Mouse (Mus musculus) forebrain, embryonic 14.5 days (tissue): Measurements from ENCODE around the gene Tmem235. TPM values are rescaled to one million over a fixed set of nuclear protein-coding genes. Genes with fewer than 3 reads are reported as not detected.

Source experiments
- ATAC-seq: fragments of 200-750 bp; cut with Nextera tagmentation; 2 replicates; pipeline ENCODE4 v1.8.0; 2017; ENCODE audit warnings: mild to moderate bottlenecking, moderate library complexity
- DNase-seq: peaks from one replicate; pipeline ENCODE4 v3.0.0-alpha.2; 2015; ENCODE audit warnings: low spot score
- H3K27ac ChIP-seq: fragments of 300-500 bp; sonication (generic); 2 replicates; pipeline ENCODE4 v1.5.1; 2014; ENCODE audit warnings: low read depth, mild to moderate bottlenecking, control low read depth, low read length, moderate library complexity
- H3K27me3 ChIP-seq: fragments of 300-500 bp; sonication (generic); replicated peaks from 2 replicates; pipeline ENCODE4 v1.6.1; 2014; ENCODE audit warnings: low read length, control low read depth, mixed read lengths; ENCODE audit not compliant: control insufficient read depth, insufficient read depth
- H3K36me3 ChIP-seq: fragments of 300-500 bp; sonication (generic); 2 replicates; pipeline ENCODE4 v1.6.1; 2014; ENCODE audit warnings: low read length, control low read depth; ENCODE audit not compliant: control insufficient read depth, insufficient read depth
- H3K4me1 ChIP-seq: fragments of 300-500 bp; sonication (generic); 2 replicates; pipeline ENCODE4 v1.6.1; 2014; ENCODE audit warnings: antibody characterized with exemption, low read length, control low read depth; ENCODE audit not compliant: control insufficient read depth, insufficient read depth
- H3K4me2 ChIP-seq: fragments of 300-500 bp; sonication (generic); 2 replicates; pipeline ENCODE4 v1.6.1; 2014; ENCODE audit warnings: mild to moderate bottlenecking, control low read depth, low read length
- H3K4me3 ChIP-seq: fragments of 300-500 bp; sonication (generic); 2 replicates; pipeline ENCODE4 v1.5.1; 2014; ENCODE audit warnings: low read depth, low read length, control low read depth
- H3K9ac ChIP-seq: fragments of 300-500 bp; sonication (generic); 2 replicates; pipeline ENCODE4 v1.6.1; 2014; ENCODE audit warnings: mild to moderate bottlenecking, low read length, control low read depth, moderate library complexity
- H3K9me3 ChIP-seq: fragments of 300-500 bp; sonication (generic); replicated peaks from 2 replicates; pipeline ENCODE4 v1.6.1; 2016; ENCODE audit warnings: low read length, control low read depth, mixed read lengths; ENCODE audit not compliant: control insufficient read depth
- WGBS: fragments of 180-500 bp; shearing (Covaris S2); extraction: QIAGEN DNeasy Blood & Tissue Kit; methylation state at CpG from one replicate; pipeline ENCODE4 v1.1.7; 2014; 5-methylcytosine and 5-hydroxymethylcytosine counted together
- polyA plus RNA-seq: library from polyadenylated mRNA; unstranded; fragments of >200 nt; fragmentation: Nextera tagmentation; extraction: Ambion mirVana; gene quantifications from 2 replicates; pipeline ENCODE4 v1.2.1, GENCODE M21; 2014

Tmem235 gene
- polyA plus RNA-seq, 1 experiment from 2014 or later, result not detected

DNA sequence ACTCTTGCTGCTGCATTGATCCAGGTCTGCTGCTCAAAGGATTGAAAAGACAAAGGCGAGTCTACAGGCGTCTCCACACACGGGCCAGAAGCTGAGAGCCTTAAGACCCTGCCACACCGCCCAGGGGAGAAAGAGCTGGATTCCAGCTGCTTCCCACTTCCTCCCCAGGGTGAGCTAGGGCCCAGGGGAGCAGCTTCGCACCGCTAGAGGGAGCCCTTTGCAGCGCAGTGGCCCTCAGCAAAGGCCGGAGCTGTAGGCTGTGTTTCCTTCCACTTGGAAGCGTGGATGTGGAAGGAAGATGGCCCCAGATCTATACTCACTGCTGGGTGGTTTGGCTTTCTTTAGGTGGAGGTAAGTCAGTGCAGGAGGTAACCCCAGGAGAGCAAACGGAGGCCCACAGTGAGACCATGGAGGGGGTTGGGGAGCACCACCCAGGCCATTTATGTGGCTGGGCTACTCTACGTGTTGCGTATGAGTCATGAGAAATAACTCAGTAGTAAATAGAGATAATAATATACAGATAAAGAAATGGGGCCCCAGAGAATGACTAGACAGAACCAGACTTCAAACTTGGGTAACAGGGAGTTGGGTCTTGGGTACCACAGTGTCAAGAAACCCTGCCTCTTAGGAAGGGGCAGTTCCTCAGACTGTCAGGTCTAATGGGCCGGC lies 52.3 kb downstream of the Tmem235 start:
- no peaks in the 10 kb centered on the region for H3K4me1 ChIP-seq
- H3K27ac ChIP-seq, result no peak overlapping the region
- no peaks in the 10 kb centered on the region for H3K27me3 ChIP-seq
- no peaks in the 10 kb centered on the region for H3K9me3 ChIP-seq
- no peak overlapping the region for H3K4me2 ChIP-seq
- no peak overlapping the region for H3K4me3 ChIP-seq
- H3K36me3 ChIP-seq, result no peaks in the 10 kb centered on the region
- WGBS, result 28% methylated on average over 13 of the region's 13 CpGs
- ATAC-seq (peak; percentile 62), DNase-seq (peak; percentile 72)
- no peak overlapping the region for H3K9ac ChIP-seq

GRCm38 (mm10) chr11:117914531-117914930 lies 54.0 kb downstream of the Tmem235 start:
- Histone ChIP-seq H3K27ac (no peak overlapping the region), H3K4me3 (no peak overlapping the region), H3K4me2 (no peak overlapping the region), H3K27me3 (no peaks in the 10 kb centered on the region), H3K36me3 (no peaks in the 10 kb centered on the region), H3K9me3 (no peaks in the 10 kb centered on the region), H3K9ac (no peak overlapping the region), H3K4me1 (no peaks in the 10 kb centered on the region)
- DNase-seq, result no peak
- WGBS, result 76% methylated on average over 12 of the region's 12 CpGs
- ATAC-seq, result no peak

Other genes starting within 250 kb of the Tmem235 start
- 20.0 and 24.5 TPM in 2 replicates for gene Tnrc6c, start 206.5 kb upstream of the Tmem235 start, polyA plus RNA-seq
- gene Tmc8, start 78.7 kb upstream of the Tmem235 start, polyA plus RNA-seq, result 0.29 and 0.68 TPM in 2 replicates
- 1.7 and 2.6 TPM in 2 replicates for gene Tmc6, start 78.6 kb upstream of the Tmem235 start, polyA plus RNA-seq
- gene 6030468B19Rik, start 63.1 kb upstream of the Tmem235 start, polyA plus RNA-seq, result not detected in 2 replicates
- 0.41 and 1.3 TPM in 2 replicates for gene Gm20708, start 51.1 kb upstream of the Tmem235 start, polyA plus RNA-seq
- gene Syngr2, start 51.1 kb upstream of the Tmem235 start, polyA plus RNA-seq, result 19.2 and 20.7 TPM in 2 replicates
- gene Afmid, start 34.8 kb upstream of the Tmem235 start, polyA plus RNA-seq, result 4.4 and 5.7 TPM in 2 replicates
- gene Tk1, start 34.7 kb upstream of the Tmem235 start, polyA plus RNA-seq, result 44.9 and 67.8 TPM in 2 replicates
- gene Birc5, start 11.5 kb upstream of the Tmem235 start, polyA plus RNA-seq, result 106 and 145 TPM in 2 replicates
- 3.3 and 3.4 TPM in 2 replicates for gene Tha1, start 12.7 kb downstream of the Tmem235 start, polyA plus RNA-seq
- 8.1 and 8.7 TPM in 2 replicates for gene Socs3, start 109.3 kb downstream of the Tmem235 start, polyA plus RNA-seq
- 43.1 and 49.2 TPM in 2 replicates for gene Pgs1, start 125.5 kb downstream of the Tmem235 start, polyA plus RNA-seq